Mouse (Mus musculus): ENCODE data around the gene Pgpep1l.
"Not testable (repeated sequence)": the region's sequence is repeated elsewhere in the genome, so short reads cannot be mapped to it uniquely, and the experiment has no call there.

The Pgpep1l gene

DNA sequence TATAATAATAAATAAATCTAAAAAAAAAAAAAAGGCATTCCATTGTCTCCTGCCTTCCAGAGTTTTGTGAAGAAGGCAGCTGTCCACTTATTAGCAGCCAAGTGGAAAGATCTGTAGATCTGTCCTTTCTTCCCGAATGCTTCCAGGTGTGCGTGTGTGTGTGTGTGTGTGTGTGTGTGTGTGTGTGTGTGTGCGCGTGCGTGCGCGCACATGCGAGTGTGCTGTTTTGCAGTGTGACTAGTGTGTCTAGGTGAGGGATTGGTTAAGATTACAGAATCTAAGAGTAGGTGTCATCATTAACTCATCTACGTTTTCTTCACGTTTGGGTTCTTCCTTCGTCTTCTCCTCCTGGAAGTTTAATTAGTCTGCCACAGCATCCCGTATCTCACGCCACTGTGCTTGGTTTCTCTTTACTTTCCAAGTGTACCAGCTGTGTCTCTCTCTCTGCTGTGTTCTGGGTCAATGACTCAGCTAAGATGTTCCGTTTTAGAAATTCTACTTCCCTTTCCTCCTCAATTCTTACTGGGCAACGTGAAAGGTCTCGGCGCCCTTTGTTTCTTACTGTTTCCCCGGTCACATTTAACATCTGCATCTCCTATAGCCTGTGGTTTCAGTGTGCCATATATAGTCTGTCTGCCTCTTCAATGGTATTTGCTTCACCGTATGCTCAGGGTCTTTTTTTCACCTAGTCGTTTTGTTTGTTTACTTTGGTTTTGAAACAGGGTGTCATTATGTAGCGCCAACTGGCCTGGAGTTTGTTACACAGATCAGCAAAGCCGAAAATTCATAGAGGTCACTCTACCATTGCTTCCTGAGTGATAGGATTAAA is 18.5 kb upstream of the Pgpep1l start:
- DNase-seq, result no peak

DNA sequence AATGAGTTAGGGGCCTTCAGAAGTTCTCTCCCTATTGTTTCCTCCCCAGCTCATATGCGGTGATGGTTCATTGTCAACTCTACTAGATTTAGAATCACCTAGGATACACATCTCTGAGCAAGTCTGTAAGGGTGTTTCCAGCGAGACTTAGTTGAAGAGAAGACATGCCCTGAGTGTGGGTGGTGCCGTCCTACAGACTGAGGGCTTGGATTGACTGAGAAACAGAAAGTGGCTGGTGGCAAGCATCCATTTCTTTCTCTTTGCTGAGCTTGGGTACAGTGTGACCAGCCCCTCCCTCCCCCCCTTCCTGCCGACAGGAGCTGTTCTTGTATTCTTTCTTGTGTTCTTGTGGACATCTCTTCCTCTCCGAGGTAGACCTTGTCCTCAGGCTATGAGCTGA is 17.3 kb upstream of the Pgpep1l start:
- no peak for DNase-seq

DNA sequence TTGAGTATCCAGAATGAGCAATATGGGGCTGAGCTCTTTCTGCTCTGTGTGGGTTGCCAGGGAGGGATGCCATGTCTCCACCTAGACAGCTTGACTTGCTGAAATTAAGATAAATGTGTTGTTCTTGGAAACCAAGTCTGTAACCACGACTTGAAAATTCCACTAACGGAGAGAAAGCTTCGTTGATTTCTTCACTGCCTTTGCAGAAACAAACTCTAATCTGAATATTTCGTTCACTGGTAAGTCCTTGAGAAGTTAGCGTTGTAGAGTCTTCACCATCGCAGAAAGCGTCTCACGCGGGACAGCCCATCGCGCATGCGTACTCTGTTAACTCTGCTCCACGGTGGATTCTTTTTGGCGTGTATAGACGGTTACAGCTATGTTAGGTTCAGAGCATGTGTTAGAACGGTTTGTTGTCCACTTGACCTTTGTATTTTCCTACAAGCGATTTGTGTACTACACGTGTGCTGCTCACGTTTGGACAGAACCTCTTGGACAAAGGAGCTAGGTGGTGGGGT is 16.4 kb upstream of the Pgpep1l start:
- DNase-seq, result no peak

DNA sequence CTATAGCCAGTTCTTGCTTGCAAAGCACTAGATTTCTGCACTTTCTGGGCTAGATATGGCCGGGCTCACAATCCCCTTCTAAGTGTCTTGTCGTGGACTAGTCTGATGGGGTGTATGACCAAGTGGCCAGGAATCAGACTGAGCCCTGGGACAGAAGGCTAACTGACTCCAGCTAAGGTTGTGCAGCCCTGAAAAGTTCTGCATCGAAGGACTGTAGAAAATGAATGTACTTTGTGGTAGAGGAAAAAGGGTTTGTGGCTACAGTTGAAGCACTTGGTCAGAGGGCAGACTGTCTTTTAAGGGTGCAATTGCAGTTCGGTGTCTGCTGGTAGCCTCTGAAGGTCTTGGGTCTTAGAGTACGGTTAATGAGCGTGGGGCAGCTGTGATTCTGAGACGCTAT is 15.4 kb upstream of the Pgpep1l start:
- no peak for DNase-seq

DNA sequence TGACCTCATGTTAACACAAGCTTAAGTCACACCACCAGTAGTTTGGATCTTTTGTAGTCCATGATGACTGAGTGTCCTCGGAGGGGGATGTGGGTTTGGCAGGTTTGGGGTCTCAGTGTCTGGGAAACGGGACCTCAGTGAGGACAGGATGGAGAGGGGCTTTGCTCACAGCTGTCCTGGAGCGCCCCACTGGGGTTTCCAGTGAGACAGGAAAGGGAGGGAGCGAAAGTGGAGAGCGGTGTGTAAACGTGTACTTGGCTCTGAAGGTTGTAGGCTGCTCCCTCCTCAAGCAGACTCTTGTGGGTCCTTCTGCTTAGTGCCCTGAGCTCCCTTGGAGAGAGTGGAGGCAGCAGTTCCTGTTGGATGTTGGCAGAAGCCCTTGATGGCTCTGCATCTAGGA is 14.9 kb upstream of the Pgpep1l start:
- no peak for DNase-seq

DNA sequence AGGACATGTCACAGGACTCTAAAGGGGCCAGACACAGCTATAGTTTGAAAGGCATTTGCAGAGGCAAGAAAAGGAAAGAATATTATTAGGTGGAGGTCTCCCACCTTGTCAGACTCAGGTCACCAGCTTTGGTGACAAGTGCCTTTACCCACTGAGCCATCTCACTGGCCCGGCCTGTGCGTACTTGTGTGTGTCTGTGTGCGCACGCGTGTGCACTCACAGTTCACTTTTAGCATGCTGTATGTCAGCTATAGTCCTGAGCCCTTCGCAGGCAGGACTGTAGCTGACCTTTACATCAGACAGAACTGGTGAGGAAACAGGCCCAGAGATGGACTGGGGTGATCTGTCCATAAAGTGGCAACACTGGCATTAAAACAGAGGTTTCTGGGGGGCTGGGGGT is 14.4 kb upstream of the Pgpep1l start:
- no peak for DNase-seq

DNA sequence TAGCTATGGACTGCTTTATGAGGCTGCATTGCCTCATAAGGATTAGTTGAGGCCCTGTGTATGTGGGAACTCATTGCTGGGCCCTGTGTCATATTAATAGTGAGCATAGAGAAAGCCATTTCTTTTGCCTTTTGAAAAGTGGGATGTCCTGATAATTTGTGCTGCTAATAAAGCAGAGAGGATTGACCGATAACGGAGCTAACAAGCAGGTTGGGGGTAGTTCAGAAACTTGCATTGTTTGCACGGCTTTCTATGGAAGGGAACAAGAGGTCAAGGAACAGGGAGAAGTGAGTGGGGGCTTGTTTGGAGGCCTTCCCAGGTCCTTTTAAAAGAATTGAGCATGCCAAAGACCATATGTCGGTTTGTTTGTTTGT is 13.9 kb upstream of the Pgpep1l start:
- no peak for DNase-seq

DNA sequence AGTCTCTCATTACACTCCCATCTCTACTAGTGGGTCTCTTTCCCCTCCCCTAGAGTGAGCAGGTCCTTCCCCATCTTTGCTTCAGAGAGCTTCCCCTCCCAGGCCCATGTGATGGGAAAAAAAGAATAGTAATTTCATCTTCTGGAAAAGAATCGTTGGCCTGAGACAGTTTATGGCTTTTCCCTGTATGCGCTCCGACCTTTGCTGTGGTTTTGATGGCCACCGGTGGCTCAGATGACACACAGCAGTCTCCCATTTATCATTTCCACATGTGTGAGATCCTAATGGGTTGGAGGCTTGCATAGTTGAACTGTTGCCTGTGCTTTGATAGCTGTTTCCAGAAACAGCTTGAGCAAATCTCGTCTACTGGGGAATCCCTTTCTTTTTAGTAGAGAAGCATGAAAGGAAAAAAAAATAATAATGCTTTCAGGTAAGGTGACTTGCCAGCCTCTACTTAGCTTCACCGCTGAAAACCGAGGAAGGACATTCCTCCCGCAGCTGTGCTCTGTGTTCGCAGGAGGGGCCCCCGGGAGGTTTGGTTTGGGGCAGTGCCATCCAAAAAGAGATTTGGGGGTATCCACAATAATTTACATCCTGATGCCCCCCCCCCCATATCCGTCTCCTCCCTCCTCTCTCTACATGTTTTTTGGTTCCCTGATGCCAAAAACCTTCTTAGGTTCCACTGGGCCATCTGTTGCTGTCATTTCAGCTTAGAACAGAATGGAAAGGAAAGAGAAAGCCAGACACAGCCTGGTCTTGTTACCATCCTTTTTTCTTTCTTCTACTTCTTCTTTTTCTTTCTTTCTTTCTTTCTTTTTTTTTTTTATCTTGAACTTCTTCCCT is 13.2 kb upstream of the Pgpep1l start:
- no peak for DNase-seq

DNA sequence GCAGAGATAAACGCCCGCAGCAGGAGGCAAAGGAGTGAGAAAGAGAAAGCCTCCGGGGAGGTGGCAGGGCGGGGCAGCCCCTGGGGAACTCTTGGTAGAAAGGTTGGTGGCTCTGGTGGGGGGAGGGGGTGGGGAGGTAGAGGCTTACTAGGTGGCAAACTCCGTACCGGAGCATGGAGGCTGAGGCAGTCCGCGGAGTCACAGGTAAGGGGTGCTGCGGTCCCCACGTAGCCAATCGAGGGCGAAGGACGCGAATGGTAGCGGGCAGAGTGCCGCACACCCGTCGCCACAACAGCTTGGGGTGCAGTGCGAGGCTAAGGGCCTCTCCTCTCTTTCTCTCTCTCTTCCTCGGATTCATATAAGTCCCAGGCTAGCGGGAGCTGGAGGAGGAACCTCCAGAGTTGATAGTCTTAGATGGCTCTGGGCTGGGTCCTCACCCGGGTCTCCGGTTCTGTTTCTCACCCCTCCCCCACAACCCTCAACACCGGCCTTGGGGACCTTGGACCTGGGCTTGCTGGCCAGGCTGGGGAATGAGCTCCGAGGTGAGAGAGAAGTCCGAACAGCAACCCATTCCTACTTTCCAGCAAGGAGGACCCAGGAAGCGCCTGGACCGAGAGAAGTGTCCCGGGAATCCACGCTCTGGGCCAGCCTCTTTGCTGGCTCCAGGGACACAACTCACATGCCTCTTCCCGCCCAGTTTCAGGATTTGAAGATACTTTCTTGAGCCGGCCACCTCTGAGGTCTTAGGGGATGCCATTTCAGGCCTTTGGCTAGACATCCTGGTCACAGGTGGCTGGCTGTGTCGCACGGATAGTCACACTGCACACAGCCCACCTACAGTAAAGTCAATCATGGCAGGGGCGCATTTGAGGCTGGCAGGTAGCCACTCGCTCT is 12.1 kb upstream of the Pgpep1l start:
- DNase-seq, result no peak

DNA sequence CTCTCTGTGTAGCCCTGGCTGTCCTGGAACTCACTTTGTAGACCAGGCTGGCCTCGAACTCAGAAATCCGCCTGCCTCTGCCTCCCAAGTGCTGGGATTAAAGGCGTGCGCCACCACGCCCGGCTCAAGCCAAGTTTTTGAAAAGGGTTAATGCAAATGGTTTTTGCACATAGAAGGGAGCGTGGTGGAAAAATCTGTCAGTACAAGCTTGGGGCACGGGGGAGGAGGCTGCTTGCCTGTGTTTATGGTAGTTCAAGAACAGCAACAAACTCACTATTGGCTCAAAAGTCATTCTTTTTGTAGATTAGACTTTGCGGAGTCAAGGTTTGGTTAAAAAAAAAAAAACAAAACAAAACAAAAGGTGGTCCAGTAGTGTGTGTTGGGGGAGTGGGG is 11.4 kb upstream of the Pgpep1l start:
- not testable (repeated sequence) for DNase-seq

DNA sequence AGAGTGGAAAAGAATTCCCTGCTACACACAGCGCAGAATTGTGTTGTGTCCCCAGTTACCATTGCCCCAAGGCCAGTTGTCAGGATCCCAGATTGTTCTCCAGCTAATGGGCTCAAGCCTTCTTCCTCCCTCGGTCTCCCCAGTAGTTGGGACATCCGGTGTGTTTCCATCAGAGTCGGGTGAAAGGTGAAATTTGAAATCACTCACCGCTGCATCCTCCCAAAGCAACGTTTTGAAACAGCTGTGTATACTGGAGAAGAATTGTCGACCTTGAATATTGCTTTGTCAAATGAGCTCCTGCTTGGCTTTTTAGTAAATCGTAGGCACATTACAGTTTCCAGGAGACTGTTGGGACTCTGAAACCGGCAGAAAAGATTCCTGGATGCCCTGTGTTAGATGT is 10.9 kb upstream of the Pgpep1l start:
- no peak for DNase-seq

DNA sequence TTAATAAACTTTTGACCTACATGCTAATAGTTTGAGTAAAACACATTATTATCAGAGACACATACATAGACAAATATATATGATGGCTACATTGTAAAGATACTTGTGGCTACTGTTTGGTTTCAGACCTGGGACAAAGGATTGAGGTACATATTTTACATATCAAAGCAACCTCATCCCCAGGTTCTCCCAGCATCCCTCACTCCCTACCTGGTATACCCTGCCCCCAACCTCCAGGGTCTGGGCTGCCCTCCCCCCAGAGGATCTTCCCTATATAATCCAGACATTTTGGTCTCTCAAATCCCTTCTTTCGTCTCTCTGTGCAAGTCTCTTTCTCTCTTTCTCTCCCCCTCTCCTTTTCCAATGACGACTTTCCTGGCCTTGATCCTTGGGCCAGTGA is 10.2 kb upstream of the Pgpep1l start:
- DNase-seq, result no peak

DNA sequence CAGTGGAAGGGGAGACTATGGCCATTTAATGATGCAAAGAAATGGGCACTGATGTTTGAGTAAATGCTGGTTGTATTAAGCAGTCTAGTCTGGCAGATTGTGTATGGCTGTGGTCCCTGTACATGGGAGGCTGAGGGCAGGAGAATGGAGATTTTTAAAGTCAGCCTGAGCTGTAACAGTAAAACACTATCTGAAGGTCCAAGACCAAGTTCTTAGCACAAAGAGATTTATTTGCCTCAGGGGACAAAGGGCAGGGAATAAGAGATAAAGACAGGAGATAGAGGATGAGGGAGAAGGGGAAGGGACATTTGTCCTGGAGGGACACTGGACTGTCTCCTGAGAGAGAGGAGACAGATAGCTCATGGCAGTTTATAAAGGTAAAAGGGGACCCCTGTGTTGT is 9.5 kb upstream of the Pgpep1l start, which contains the start of gene Fam169b:
Fam169b (plus strand) TSS at position 325 of the 400 bp plus-strand sequence.
- DNase-seq, result no peak

DNA sequence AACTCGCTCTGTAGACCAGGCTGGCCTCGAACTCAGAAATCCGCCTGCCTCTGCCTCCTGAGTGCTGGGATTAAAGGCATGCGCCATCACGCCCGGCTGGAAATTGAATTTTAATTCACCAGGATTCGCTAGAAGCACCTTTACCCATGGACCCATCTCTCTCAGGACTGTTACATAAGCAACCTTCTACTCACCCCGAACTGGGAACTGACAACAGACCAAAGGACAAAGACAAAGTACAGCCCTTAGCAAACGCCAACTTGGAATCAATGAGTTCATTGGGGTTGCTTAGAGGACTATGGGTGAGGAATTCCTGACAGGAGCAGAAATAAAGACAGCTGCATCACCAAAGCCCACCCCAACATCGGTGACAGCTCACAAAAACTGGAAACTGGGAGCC is 8.6 kb upstream of the Pgpep1l start:
- no peak for DNase-seq

DNA sequence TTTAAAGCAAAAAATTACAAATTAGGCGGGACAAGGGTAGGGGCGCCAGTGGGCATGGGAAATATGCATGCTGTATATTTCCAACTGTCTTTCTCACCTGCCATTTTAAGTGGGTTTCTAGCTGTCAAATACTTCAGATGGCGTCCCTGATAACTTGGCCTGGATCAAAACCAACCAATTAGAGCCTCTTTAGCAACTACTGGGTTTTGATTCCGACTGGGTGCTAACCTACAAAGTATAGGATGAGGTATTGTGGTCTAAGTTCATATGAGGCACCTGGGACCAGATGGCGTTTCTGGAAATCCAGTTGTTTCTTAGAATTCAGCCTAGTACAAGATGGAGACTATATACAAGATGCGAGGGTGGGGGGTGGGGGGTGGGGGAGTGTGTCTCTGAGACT is 7.8 kb upstream of the Pgpep1l start:
- no peak for DNase-seq

DNA sequence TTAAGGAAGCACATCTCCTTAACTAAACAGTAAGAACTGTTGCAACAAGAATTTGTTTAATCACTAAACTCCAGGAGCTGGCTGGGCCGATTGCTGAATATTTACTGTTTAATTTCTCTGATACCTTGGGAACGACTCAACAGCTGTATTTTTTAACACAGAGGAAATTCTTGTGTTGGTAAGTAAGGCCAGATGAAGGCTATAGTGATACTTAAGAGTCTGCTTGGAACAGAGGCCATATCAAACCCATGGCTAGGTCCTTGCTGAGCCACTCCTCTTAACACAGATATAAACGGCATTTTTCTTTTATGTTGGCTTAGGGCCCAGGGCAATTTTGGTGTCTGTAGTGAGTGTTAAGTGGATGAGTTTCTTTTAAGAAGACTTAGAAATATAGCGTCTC is 6.5 kb upstream of the Pgpep1l start:
- DNase-seq, result no peak

DNA sequence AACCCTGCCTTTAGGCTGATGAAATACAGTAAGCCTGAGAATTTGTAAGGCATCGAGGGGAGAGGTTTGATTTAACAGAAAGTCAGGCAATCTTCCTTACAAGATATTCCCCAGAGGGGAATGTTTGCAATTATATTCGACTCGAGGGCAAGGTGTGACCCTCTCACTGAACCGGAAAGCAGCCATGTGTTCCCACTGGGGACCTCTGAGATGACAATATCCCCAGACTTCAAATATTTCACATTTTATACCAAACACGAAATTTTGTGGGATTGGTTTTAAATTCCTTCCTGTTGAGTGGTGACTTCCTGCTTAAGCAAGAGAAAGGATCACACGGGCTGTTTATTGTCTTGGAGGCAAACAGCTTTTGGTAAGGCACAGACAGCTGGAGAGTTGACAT is 2.7 kb upstream of the Pgpep1l start:
- no peak for DNase-seq

DNA sequence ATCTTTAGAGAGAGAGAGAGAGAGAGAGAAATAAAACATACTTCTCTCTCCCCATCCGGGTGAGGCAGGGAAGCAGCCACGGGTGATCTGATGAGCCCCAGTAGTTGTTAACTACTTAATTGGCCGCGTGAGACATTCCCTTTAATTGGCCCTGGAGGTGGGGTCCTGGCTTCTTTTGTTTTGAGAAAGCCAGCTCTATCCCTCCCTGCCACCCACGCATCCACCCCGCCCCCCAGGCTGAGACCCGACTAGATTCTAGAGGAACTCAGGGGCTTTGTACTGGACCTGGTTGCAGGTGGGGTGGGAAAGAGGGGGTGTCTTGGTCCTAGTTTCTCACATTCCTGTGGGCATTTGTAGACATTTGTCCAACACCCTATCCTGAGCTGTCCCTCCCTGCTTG is 1.4 kb upstream of the Pgpep1l start:
- no peak for DNase-seq

DNA sequence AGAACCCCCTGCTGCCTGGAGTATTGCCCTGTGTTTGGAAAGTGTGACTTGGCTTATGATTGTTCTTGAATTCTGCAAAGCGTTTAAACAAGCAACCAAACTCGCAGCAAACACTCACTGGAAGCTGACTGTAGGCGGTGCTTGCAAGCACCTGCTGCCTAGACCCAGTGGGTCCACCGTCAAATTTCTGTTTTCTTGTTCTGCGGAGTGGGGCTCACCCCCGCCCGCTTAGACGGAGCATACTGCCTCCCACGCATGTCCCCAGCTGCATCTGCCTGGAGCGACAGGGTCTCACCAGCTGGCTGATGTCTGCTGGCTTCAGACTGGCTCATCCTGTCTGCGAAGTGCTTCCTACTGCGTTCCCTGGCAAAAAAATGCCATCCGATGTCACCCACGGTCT is 498 bp upstream of the Pgpep1l start:
- no peak for DNase-seq

DNA sequence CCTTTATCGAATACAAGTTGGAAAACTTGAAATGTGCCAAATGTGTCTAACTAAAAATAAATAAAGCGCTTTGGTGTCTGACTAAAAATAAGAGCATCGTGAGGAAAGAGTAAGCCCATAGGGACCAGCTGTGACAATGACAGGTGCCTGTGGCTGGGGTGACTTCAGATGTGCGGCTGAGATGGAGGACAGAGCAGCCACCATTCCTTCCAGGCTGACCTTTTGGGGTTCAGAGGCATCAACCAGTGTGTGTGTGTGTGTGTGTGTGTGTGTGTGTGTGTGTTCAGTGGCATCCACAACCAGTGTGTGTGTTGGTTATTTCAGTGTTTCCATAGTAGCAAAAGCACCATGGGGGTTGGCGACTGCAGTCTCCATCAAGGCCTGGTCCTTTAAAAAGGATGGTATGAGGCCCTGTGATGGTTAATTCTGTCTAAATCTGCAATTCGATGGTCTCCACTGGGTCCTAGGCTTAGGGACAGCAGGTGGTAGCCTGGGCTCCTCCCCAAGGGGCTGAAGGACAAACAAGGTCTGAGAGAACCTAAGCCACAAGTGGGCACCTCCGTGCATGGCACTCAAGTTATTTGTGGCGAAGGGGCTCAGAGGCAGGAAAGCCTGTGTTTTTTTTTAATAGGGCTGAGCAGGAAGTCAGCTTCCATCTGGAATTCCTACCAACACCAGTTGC is 546 bp downstream of the Pgpep1l start:
- DNase-seq, result no peak

DNA sequence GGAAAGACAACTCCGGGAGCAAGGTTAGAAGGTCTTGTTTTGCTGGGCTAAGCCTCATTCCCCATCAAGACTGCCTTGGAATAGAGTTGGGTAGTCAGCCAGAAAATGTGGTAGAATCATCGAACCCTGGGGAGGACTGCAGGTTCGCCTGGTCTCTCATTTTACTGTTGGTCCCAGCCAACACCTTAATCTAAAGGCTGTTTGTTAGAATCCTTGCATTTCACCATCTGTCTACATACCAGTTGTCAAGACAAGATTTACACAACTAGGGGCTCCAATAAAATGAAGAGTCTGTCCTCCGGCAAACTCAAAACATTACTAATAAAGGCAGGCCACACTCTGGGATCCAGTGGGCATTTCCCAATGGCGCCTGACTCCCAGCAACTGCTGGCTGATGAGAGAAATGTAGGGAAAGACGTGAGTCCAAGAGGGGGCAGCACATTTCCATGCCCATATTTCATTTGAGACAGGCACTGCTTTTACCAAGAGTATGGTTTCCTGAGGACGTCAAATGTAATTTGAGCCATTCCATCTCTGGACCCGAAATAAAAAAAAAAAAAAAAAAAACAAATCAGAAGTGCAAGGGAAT is 1.3 kb downstream of the Pgpep1l start:
- DNase-seq, result no peak

DNA sequence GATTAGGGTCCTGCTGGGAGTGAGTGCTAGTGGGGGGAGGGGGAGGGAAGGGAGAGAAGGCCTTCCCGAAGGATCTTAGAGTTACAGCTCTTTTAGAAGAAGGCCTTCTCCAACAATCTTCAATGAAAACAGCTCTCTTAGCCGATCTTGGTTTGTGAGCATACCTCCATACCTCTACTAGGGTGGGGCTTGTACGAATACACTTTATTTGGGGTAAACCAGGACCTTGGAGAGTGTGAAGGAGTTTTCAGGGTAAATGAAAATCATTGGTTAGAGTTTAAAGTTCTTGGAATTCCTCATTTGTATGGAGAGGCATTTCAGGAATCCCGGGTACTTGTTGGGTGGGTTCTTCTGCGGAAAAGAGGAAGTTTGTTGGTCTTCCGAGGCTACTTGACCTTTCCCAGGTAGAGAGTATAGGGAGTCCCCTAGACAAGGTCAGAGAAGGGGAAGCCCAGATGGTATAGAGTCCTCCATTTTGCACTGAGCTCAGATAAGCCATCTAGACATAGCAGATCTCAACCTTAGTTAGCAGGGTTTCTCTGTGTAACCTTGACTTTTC is 4.4 kb downstream of the Pgpep1l start:
- DNase-seq, result no peak

Measured in cerebellum, adult 8-10 months (tissue).